Mouse (Mus musculus): ENCODE data around the gene Bace1.
"Not testable (repeated sequence)": the region's sequence is repeated elsewhere in the genome, so short reads cannot be mapped to it uniquely, and the experiment has no call there.

The Bace1 gene

GRCm38 (mm10) chr9:45838069-45838433 lies 329 bp upstream of the Bace1 start:
- DNase-seq (ENCODE audit: low read depth, low spot score): no peak

GRCm38 (mm10) chr9:45839139-45839981 lies 980 bp downstream of the Bace1 start:
- DNase-seq (ENCODE audit: low read depth, low spot score): no peak

GRCm38 (mm10) chr9:45839982-45840300 lies 1.6 kb downstream of the Bace1 start:
- no peak for DNase-seq (ENCODE audit: low read depth, low spot score)

- DNase-seq (ENCODE audit: low read depth, low spot score): no peak
These were observed 2.0 kb downstream of the Bace1 start for GRCm38 (mm10) chr9:45840331-45840730.

- no peak for DNase-seq (ENCODE audit: low read depth, low spot score)
These were observed 3.1 kb downstream of the Bace1 start for GRCm38 (mm10) chr9:45841458-45841857.

GRCm38 (mm10) chr9:45843007-45843406 lies 4.6 kb downstream of the Bace1 start:
- no peak for DNase-seq (ENCODE audit: low read depth, low spot score)

- no peak for DNase-seq (ENCODE audit: low read depth, low spot score)
These were observed 5.4 kb downstream of the Bace1 start for GRCm38 (mm10) chr9:45843780-45844179.

- DNase-seq (ENCODE audit: low read depth, low spot score): no peak
These were observed 7.2 kb downstream of the Bace1 start for GRCm38 (mm10) chr9:45845541-45845940.

GRCm38 (mm10) chr9:45846176-45846575 lies 7.8 kb downstream of the Bace1 start:
- not testable (repeated sequence) for DNase-seq (ENCODE audit: low read depth, low spot score)

- DNase-seq (ENCODE audit: low read depth, low spot score): no peak
These were observed 8.6 kb downstream of the Bace1 start for GRCm38 (mm10) chr9:45846891-45847460.

- no peak for DNase-seq (ENCODE audit: low read depth, low spot score)
These were observed 11.4 kb downstream of the Bace1 start for GRCm38 (mm10) chr9:45849528-45850408.

GRCm38 (mm10) chr9:45850528-45851155 lies 12.3 kb downstream of the Bace1 start:
- no peak for DNase-seq (ENCODE audit: low read depth, low spot score)

GRCm38 (mm10) chr9:45851330-45851729 lies 12.9 kb downstream of the Bace1 start:
- DNase-seq (ENCODE audit: low read depth, low spot score): no peak

GRCm38 (mm10) chr9:45851776-45852175 lies 13.4 kb downstream of the Bace1 start:
- DNase-seq (ENCODE audit: low read depth, low spot score): no peak

GRCm38 (mm10) chr9:45853695-45854094 lies 15.3 kb downstream of the Bace1 start:
- no peak for DNase-seq (ENCODE audit: low read depth, low spot score)

- DNase-seq (ENCODE audit: low read depth, low spot score): no peak
These were observed 15.8 kb downstream of the Bace1 start for GRCm38 (mm10) chr9:45854136-45854535.

- DNase-seq (ENCODE audit: low read depth, low spot score): no peak
These were observed 21.0 kb downstream of the Bace1 start for GRCm38 (mm10) chr9:45859364-45859763.

GRCm38 (mm10) chr9:45861813-45862212 lies 23.4 kb downstream of the Bace1 start:
- DNase-seq (ENCODE audit: low read depth, low spot score): no peak

- no peak for DNase-seq (ENCODE audit: low read depth, low spot score)
These were observed 30.8 kb downstream of the Bace1 start for GRCm38 (mm10) chr9:45869181-45869580.

GRCm38 (mm10) chr9:45870265-45870664 lies 31.9 kb downstream of the Bace1 start:
- no peak for DNase-seq (ENCODE audit: low read depth, low spot score)

- no peak for DNase-seq (ENCODE audit: low read depth, low spot score)
These were observed 39.5 kb downstream of the Bace1 start for GRCm38 (mm10) chr9:45877928-45878327.

GRCm38 (mm10) chr9:45893681-45894080 lies 55.3 kb downstream of the Bace1 start:
- no peak for DNase-seq (ENCODE audit: low read depth, low spot score)

Data from CD4-positive helper T cell, adult 2 months (primary cell).